Mouse (Mus musculus): ENCODE measurements around the gene Dap. TPM values are rescaled to one million over a fixed set of nuclear protein-coding genes. Genes with fewer than 3 reads are reported as not detected.

Dap gene
- 46.5 TPM for polyA plus RNA-seq (2015; fragmentation: Illumina TruSeq; extraction: RNeasy Lipid Tissue Mini Kit (QIAGEN cat#74804); ENCODE audit: insufficient read depth, low replicate concordance)

DNA sequence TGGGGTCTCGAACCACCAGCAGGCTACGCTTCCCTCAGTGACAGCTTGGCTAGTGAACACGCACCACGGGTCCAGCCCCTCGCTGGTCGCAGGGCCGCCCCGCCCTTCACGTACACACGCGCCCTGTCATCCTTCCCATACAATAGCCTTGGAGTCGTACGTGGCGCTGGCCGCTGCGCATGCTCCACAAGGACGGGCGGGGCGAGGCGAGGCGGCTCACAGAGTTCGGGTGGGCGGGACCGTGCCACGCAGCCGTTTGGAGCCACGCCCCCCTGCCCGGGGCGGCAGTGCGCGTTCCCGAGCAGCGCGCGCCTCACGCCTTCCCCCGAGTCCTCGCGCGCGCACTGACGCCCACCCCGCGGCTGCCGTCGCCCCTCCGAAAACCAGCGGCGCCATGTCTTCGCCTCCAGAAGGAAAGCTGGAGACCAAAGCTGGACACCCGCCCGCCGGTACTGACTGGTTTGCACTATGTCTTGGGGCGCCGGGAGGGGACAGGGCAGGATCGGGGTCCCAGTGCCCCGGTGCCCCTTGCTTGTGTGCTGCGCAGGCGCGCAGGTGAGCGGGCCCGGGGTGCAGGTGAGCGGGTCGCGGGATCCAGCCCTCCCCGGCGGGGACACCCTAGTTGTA, at the start of gene Dap:
TSS of gene Dap (plus strand) at position 180 of the 627 bp plus-strand sequence.

Other genes starting within 250 kb of the Dap start
- 5.2 TPM for gene Ankrd33b, start 143.4 kb downstream of the Dap start, polyA plus RNA-seq (2015; fragmentation: Illumina TruSeq; extraction: RNeasy Lipid Tissue Mini Kit (QIAGEN cat#74804); ENCODE audit: insufficient read depth, low replicate concordance)
- gene Ropn1l, start 229.4 kb downstream of the Dap start, polyA plus RNA-seq (2015; fragmentation: Illumina TruSeq; extraction: RNeasy Lipid Tissue Mini Kit (QIAGEN cat#74804); ENCODE audit: insufficient read depth, low replicate concordance) = 0.62 TPM